19 mouse cellular contexts compared by ENCODE assay signal in the genomic region with DNA sequence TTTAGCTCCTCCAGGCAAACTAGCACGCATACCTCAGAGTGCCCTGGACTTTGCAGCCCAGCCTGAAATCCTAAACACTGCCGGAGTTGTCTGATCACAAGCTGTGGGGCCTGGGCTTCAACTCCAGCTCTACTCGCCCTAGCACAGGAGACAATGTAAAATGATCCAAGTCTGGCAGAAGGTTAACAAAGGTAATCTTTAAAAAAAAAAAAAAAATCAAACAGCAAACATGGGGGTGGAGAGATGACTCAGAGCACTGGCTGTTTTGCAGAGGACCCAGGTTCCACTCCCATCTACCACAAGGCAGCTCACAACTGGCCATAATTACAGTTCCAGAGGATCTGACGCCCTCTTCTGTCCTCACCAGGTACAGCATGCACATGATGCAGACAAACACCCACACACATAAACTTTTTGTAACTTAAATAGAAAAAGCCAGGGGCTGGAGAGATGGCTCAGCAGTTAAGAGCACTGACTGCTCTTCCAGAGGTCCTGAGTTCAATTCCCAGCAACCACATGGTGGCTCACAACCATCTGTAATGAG. TPM values are rescaled to one million over a fixed set of nuclear protein-coding genes. Genes with fewer than 3 reads are reported as not detected.
DNase-seq lines count a peak whose midpoint lies in the region; ATAC-seq and TF ChIP-seq lines count a peak whose summit lies in the region.
"Had no signal": no experiment of that assay in that cellular context is flagged by ENCODE, and none has a peak within 500 bp of the region (broad histone marks: within the 10 kb centered on the region; RNA-seq: fewer than 3 reads in every experiment).

No protein-coding gene starts in this region.

- no peak overlapping the region for H3K4me2 ChIP-seq in kidney, postnatal 0 days (ENCODE audit: low read length)
- H3K4me2 ChIP-seq in kidney, embryonic 15.5 days: no peak overlapping the region
- H3K4me2 ChIP-seq in intestine, postnatal 0 days (replicated peaks; ENCODE audit: low read depth): no peak overlapping the region
- H3K4me2 ChIP-seq: liver, embryonic 15.5 days; midbrain, embryonic 13.5 days had no signal

- DNase-seq in kidney, postnatal 0 days (ENCODE audit: low spot score): no peak
- peak; percentile 28 for DNase-seq in B cell, adult 2 months
- DNase-seq in ES-E14 (ENCODE audit: low read depth, low spot score): no peak
- no peak for DNase-seq in right cerebral cortex, postnatal 10 days (ENCODE audit: low spot score in 2 of 2)
- DNase-seq in frontal cortex, postnatal 36 days (ENCODE audit: low spot score in 2 of 2): no peak
- DNase-seq: cerebellum, postnatal 10 days; gastrocnemius, postnatal 14 days; kidney, postnatal 14 days; lung, postnatal 4 days; thymus, postnatal 4 days had no signal

- 72% methylated on average over 4 of the region's 4 CpGs for WGBS in kidney, postnatal 0 days
- WGBS in kidney, embryonic 15.5 days: 88% methylated on average over 4 of the region's 4 CpGs
- 56% methylated on average over 4 of the region's 4 CpGs for WGBS in intestine, postnatal 0 days

- peak; percentile 16; the same call in 1 of the 2 replicates for TF ChIP-seq CTCF in kidney, postnatal 0 days (IDR thresholded peaks at IDR 0.05; ENCODE audit: low read depth)
- peak; percentile 36; the same call in 1 of the 2 replicates for TF ChIP-seq CTCF in intestine, postnatal 0 days (IDR thresholded peaks at IDR 0.05; ENCODE audit: low read depth)

- no peaks in the 10 kb centered on the region for H3K9me3 ChIP-seq in kidney, postnatal 0 days (replicated peaks; ENCODE audit: low read length)
- H3K9me3 ChIP-seq in kidney, embryonic 15.5 days (replicated peaks): no peaks in the 10 kb centered on the region
- no peaks in the 10 kb centered on the region for H3K9me3 ChIP-seq in ES-E14 (ENCODE audit: control insufficient read depth, insufficient read depth, low read depth, low read length)
- H3K9me3 ChIP-seq in intestine, postnatal 0 days (ENCODE audit: control insufficient read depth): no peaks in the 10 kb centered on the region
- H3K9me3 ChIP-seq: heart, embryonic 10.5 days; liver, embryonic 15.5 days; midbrain, embryonic 13.5 days had no signal

- H3K36me3 ChIP-seq in kidney, postnatal 0 days (ENCODE audit: insufficient read depth, low read length): no peaks in the 10 kb centered on the region
- H3K36me3 ChIP-seq in kidney, embryonic 15.5 days: no peaks in the 10 kb centered on the region
- no peaks in the 10 kb centered on the region for H3K36me3 ChIP-seq in ES-E14 (ENCODE audit: control insufficient read depth, insufficient read depth, low read length, poor library complexity, severe bottlenecking)
- H3K36me3 ChIP-seq in intestine, postnatal 0 days (ENCODE audit: control insufficient read depth, insufficient read depth): no peaks in the 10 kb centered on the region
- H3K36me3 ChIP-seq: heart, embryonic 10.5 days; liver, embryonic 15.5 days had no signal

- in situ Hi-C loops in ES-E14 (cut with MboI; ENCODE audit: low sequenced_read_pairs in 2 of 2, unreplicated experiment in 2 of 2): no loop called here

- no peak overlapping the region for H3K9ac ChIP-seq in kidney, postnatal 0 days (ENCODE audit: low read depth, low read length)
- H3K9ac ChIP-seq in kidney, embryonic 15.5 days: no peak overlapping the region
- no peak overlapping the region for H3K9ac ChIP-seq in ES-E14 (ENCODE audit: insufficient read depth, low read depth, low read length, poor library complexity, severe bottlenecking)
- no peak overlapping the region for H3K9ac ChIP-seq in intestine, postnatal 0 days (ENCODE audit: low read depth, low read length)
- H3K9ac ChIP-seq: liver, embryonic 15.5 days; midbrain, embryonic 13.5 days had no signal

- no peak for ATAC-seq in kidney, postnatal 0 days (replicated peaks; ENCODE audit: low FRiP score, low read depth)
- ATAC-seq in kidney, embryonic 15.5 days (replicated peaks; ENCODE audit: low FRiP score): no peak
- ATAC-seq in intestine, postnatal 0 days: no peak
- ATAC-seq: forebrain, embryonic 16.5 days; midbrain, embryonic 13.5 days had no signal

- H3K4me3 ChIP-seq in kidney, postnatal 0 days (replicated peaks; ENCODE audit: low read depth, low read length): no peak overlapping the region
- H3K4me3 ChIP-seq in kidney, embryonic 15.5 days (replicated peaks): no peak overlapping the region
- H3K4me3 ChIP-seq in ES-E14 (ENCODE audit: insufficient read depth in 1 of 2, low read depth in 1 of 2, low read length in 2 of 2, poor library complexity in 1 of 2, severe bottlenecking in 1 of 2): no peak overlapping the region
- H3K4me3 ChIP-seq in intestine, postnatal 0 days (ENCODE audit: low read depth, low read length): no peak overlapping the region
- H3K4me3 ChIP-seq: embryonic facial prominence, embryonic 10.5 days; erythroblast, embryonic 14.5 days; heart, embryonic 10.5 days; liver, embryonic 15.5 days; midbrain, embryonic 13.5 days had no signal

- no peaks in the 10 kb centered on the region for H3K27me3 ChIP-seq in kidney, postnatal 0 days (ENCODE audit: insufficient read depth, low read length)
- no peaks in the 10 kb centered on the region for H3K27me3 ChIP-seq in kidney, embryonic 15.5 days
- H3K27me3 ChIP-seq in intestine, postnatal 0 days (replicated peaks; ENCODE audit: control insufficient read depth, insufficient read depth, low read length): no peaks in the 10 kb centered on the region
- H3K27me3 ChIP-seq: CH12.LX; liver, embryonic 15.5 days; midbrain, embryonic 13.5 days had no signal

- no peak overlapping the region for H3K27ac ChIP-seq in kidney, postnatal 0 days
- H3K27ac ChIP-seq in kidney, embryonic 15.5 days: no peak overlapping the region
- H3K27ac ChIP-seq in ES-E14 (ENCODE audit: insufficient read depth, low read depth, low read length, poor library complexity, severe bottlenecking): no peak overlapping the region
- H3K27ac ChIP-seq in intestine, postnatal 0 days (ENCODE audit: low read depth, low read length): no peak overlapping the region
- H3K27ac ChIP-seq: embryonic facial prominence, embryonic 10.5 days; heart, embryonic 10.5 days; liver, embryonic 15.5 days; midbrain, embryonic 13.5 days had no signal

- no peaks in the 10 kb centered on the region for H3K4me1 ChIP-seq in kidney, postnatal 0 days (replicated peaks; ENCODE audit: insufficient read depth, low read length)
- H3K4me1 ChIP-seq in kidney, embryonic 15.5 days: no peaks in the 10 kb centered on the region
- no peaks in the 10 kb centered on the region for H3K4me1 ChIP-seq in ES-E14 (ENCODE audit: control insufficient read depth in 2 of 2, insufficient read depth in 2 of 2, low read length in 2 of 2, poor library complexity in 1 of 2)
- no peaks in the 10 kb centered on the region for H3K4me1 ChIP-seq in intestine, postnatal 0 days (replicated peaks; ENCODE audit: control insufficient read depth, insufficient read depth, low read length)
- H3K4me1 ChIP-seq: embryonic facial prominence, embryonic 10.5 days; heart, embryonic 10.5 days; midbrain, embryonic 13.5 days had no signal

TF ChIP-seq in ES-E14, 5 proteins besides CTCF, POLR2A, EP300 and RAD21:
- TF ChIP-seq HCFC1 (IDR thresholded peaks at IDR 0.05; ENCODE audit: borderline replicate concordance, insufficient read depth, low read length) (no peak), ZNF384 (IDR thresholded peaks at IDR 0.05; ENCODE audit: low read depth, low read length) (0 out of 2 replicates have a peak, but pooled peaks have one; percentile 46)

RNA-seq across cellular contexts. Expression of gene Stau1, which starts 12.7 kb away (rescaled TPM):
- polyA plus RNA-seq in kidney, postnatal 0 days (2015; fragmentation: Nextera tagmentation; extraction: Ambion mirVana): 61.4 and 73.3 TPM in 2 replicates
- polyA plus RNA-seq in kidney, embryonic 15.5 days (2015; fragmentation: Nextera tagmentation; extraction: Ambion mirVana): 86.4 and 88.7 TPM in 2 replicates
- total RNA-seq in ES-E14 (2012; rRNA removed): 17.1 and 24.1 TPM in 2 replicates
- 30.0 and 31.0 TPM in 2 replicates for polyA plus RNA-seq in intestine, postnatal 0 days (2015; fragmentation: Nextera tagmentation; extraction: Ambion mirVana)

RNA-seq across cellular contexts. Expression of gene Ddx27, which starts 31.6 kb away (rescaled TPM):
- 33.3 and 37.9 TPM in 2 replicates for polyA plus RNA-seq in kidney, postnatal 0 days (2015; fragmentation: Nextera tagmentation; extraction: Ambion mirVana)
- polyA plus RNA-seq in kidney, embryonic 15.5 days (2015; fragmentation: Nextera tagmentation; extraction: Ambion mirVana): 57.7 and 59.4 TPM in 2 replicates
- total RNA-seq in ES-E14 (2012; rRNA removed): 128 and 132 TPM in 2 replicates
- 15.8 and 16.3 TPM in 2 replicates for polyA plus RNA-seq in intestine, postnatal 0 days (2015; fragmentation: Nextera tagmentation; extraction: Ambion mirVana)

Comparison
In these comparisons a context has a peak if more than half of its experiments do, and no peak if none do; other contexts are left out.
1. DNase-seq: peak in B cell, adult 2 months (2 of 2); none in kidney, postnatal 0 days (single experiment), ES-E14 (single experiment), right cerebral cortex, postnatal 10 days (0 of 2) and frontal cortex, postnatal 36 days (0 of 2).